Mouse (Mus musculus) hindbrain, embryonic 14.5 days (tissue): ENCODE measurements around the gene Majin. TPM values are rescaled to one million over a fixed set of nuclear protein-coding genes. Genes with fewer than 3 reads are reported as not detected.

Source experiments
- ATAC-seq: fragments of 200-750 bp; cut with Nextera tagmentation; 2 replicates; pipeline ENCODE4 v1.8.0; 2017; ENCODE audit warnings: moderate number of reproducible peaks, mild to moderate bottlenecking, moderate TSS enrichment, moderate library complexity; ENCODE audit not compliant: low FRiP score
- DNase-seq: peaks from one replicate; pipeline ENCODE4 v3.0.0-alpha.2; 2015; ENCODE audit warnings: low spot score
- H3K27ac ChIP-seq: fragments of 300-500 bp; sonication (generic); 2 replicates; pipeline ENCODE4 v1.5.1; 2014; ENCODE audit warnings: mild to moderate bottlenecking, moderate library complexity
- H3K27me3 ChIP-seq: fragments of 300-500 bp; sonication (generic); 2 replicates; pipeline ENCODE4 v1.6.1; 2014; ENCODE audit warnings: mild to moderate bottlenecking, low read length, mixed read lengths; ENCODE audit not compliant: control insufficient read depth, insufficient read depth
- H3K36me3 ChIP-seq: fragments of 300-500 bp; sonication (generic); replicated peaks from 2 replicates; pipeline ENCODE4 v1.6.1; 2014; ENCODE audit not compliant: control insufficient read depth, insufficient read depth
- H3K4me1 ChIP-seq: fragments of 300-500 bp; sonication (generic); replicated peaks from 2 replicates; pipeline ENCODE4 v1.6.1; 2014; ENCODE audit warnings: antibody characterized with exemption, low read length, mixed read lengths; ENCODE audit not compliant: control insufficient read depth, insufficient read depth
- H3K4me2 ChIP-seq: fragments of 300-500 bp; sonication (generic); replicated peaks from 2 replicates; pipeline ENCODE4 v1.6.1; 2014; ENCODE audit warnings: mild to moderate bottlenecking, moderate library complexity
- H3K4me3 ChIP-seq: fragments of 300-500 bp; sonication (generic); replicated peaks from 2 replicates; pipeline ENCODE4 v1.5.1; 2014; ENCODE audit warnings: mild to moderate bottlenecking, low read length
- H3K9ac ChIP-seq: fragments of 300-500 bp; sonication (generic); 2 replicates; pipeline ENCODE4 v1.6.1; 2014
- H3K9me3 ChIP-seq: fragments of 300-500 bp; sonication (generic); 2 replicates; pipeline ENCODE4 v1.6.1; 2016; ENCODE audit warnings: low read length; ENCODE audit not compliant: control insufficient read depth
- WGBS: fragments of 180-500 bp; shearing (Covaris S2); extraction: QIAGEN DNeasy Blood & Tissue Kit; methylation state at CpG from one replicate; pipeline ENCODE4 v1.1.7; 2014; 5-methylcytosine and 5-hydroxymethylcytosine counted together
- polyA plus RNA-seq: library from polyadenylated mRNA; unstranded; fragments of >200 nt; fragmentation: Nextera tagmentation; extraction: Ambion mirVana; gene quantifications from 2 replicates; pipeline ENCODE4 v1.2.1, GENCODE M21; 2014

Majin gene
- polyA plus RNA-seq, 1 experiment from 2014 or later, result not detected

DNA sequence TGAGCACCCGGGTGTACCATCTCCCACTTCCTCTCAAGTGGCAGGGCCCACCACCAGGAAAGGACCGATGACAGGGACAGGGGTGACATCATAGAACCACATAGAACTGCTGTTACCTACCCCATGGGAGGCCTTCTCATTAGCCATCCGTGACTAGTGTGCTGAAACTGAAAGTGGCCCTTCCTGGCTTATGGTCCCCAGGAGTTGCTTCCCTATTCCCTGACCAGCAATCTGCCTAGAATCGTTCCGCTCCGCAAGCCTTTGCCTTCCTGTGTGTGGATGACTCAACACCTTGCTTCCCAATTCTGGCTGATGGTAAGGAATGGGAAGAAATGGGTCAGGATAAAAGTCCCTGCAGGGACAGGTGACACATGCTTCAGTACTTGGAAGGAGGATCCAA, 27.0 kb upstream of the Majin start:
- DNase-seq, result no peak
- H3K4me3 ChIP-seq, result no peak overlapping the region
- no peak overlapping the region for H3K27ac ChIP-seq
- no peaks in the 10 kb centered on the region for H3K27me3 ChIP-seq
- ATAC-seq, result no peak
- WGBS, result 80% methylated on average over 6 of the region's 6 CpGs
- no peak overlapping the region for H3K4me2 ChIP-seq
- no peak overlapping the region for H3K9ac ChIP-seq
- H3K9me3 ChIP-seq, result no peaks in the 10 kb centered on the region
- H3K36me3 ChIP-seq, result no peaks in the 10 kb centered on the region
- no peaks in the 10 kb centered on the region for H3K4me1 ChIP-seq

- Histone ChIP-seq H3K27me3 (no peaks in the 10 kb centered on the region), H3K4me1 (no peaks in the 10 kb centered on the region), H3K4me2 (no peak overlapping the region), H3K36me3 (no peaks in the 10 kb centered on the region), H3K27ac (no peak overlapping the region), H3K9ac (no peak overlapping the region), H3K9me3 (no peaks in the 10 kb centered on the region), H3K4me3 (no peak overlapping the region)
- 72% methylated on average over 10 of the region's 10 CpGs for WGBS
- ATAC-seq, result no peak
- no peak for DNase-seq
Observed at GRCm38 (mm10) chr19:6163872-6164547, 20.2 kb upstream of the Majin start.

GRCm38 (mm10) chr19:6166750-6167149, 17.4 kb upstream of the Majin start:
- Histone ChIP-seq H3K27ac (no peak overlapping the region), H3K27me3 (no peaks in the 10 kb centered on the region), H3K9ac (no peak overlapping the region), H3K9me3 (no peaks in the 10 kb centered on the region), H3K4me1 (no peaks in the 10 kb centered on the region), H3K4me2 (no peak overlapping the region), H3K36me3 (no peaks in the 10 kb centered on the region), H3K4me3 (no peak overlapping the region)
- 75% methylated on average over 4 of the region's 4 CpGs for WGBS
- ATAC-seq (no peak), DNase-seq (no peak)

GRCm38 (mm10) chr19:6171215-6171614, 13.0 kb upstream of the Majin start:
- Histone ChIP-seq H3K36me3 (no peaks in the 10 kb centered on the region), H3K9ac (no peak overlapping the region), H3K27ac (no peak overlapping the region), H3K4me1 (no peaks in the 10 kb centered on the region), H3K27me3 (no peaks in the 10 kb centered on the region), H3K4me2 (no peak overlapping the region), H3K9me3 (no peaks in the 10 kb centered on the region), H3K4me3 (no peak overlapping the region)
- DNase-seq (no peak), ATAC-seq (no peak)
- WGBS, result 88% methylated on average over 8 of the region's 8 CpGs

DNA sequence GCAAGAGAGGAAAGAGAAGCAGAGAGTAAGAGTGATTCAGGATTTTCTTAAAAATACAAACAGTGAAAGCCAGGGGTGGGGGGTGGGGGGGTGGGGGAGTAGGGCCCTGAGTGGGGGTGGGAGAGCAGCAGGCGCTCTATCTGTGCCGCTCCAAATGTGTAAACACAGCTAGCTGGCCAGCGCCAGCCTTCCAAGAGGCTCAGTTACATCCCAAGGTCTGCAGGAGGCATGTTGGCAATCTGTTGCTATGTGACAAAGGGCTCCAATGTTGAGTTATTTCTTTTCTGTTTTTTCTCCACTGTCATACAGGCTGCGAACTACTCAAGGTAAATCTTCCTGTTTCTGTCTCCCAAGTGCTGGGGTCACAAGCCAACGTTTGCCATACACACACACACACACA, 9.4 kb upstream of the Majin start:
- Histone ChIP-seq H3K36me3 (no peaks in the 10 kb centered on the region), H3K9me3 (no peaks in the 10 kb centered on the region), H3K9ac (no peak overlapping the region), H3K27me3 (no peaks in the 10 kb centered on the region), H3K27ac (no peak overlapping the region), H3K4me3 (no peak overlapping the region), H3K4me1 (no peaks in the 10 kb centered on the region), H3K4me2 (no peak overlapping the region)
- DNase-seq (no peak), ATAC-seq (no peak)
- 57% methylated on average over 5 of the region's 5 CpGs for WGBS

- Histone ChIP-seq H3K4me2 (no peak overlapping the region), H3K4me1 (no peaks in the 10 kb centered on the region), H3K9ac (no peak overlapping the region), H3K27me3 (no peaks in the 10 kb centered on the region), H3K4me3 (no peak overlapping the region), H3K27ac (no peak overlapping the region), H3K36me3 (no peaks in the 10 kb centered on the region), H3K9me3 (no peaks in the 10 kb centered on the region)
- DNase-seq (no peak), ATAC-seq (no peak)
- 92% methylated on average over 6 of the region's 6 CpGs for WGBS
Observed at GRCm38 (mm10) chr19:6178775-6179174, 5.4 kb upstream of the Majin start.

DNA sequence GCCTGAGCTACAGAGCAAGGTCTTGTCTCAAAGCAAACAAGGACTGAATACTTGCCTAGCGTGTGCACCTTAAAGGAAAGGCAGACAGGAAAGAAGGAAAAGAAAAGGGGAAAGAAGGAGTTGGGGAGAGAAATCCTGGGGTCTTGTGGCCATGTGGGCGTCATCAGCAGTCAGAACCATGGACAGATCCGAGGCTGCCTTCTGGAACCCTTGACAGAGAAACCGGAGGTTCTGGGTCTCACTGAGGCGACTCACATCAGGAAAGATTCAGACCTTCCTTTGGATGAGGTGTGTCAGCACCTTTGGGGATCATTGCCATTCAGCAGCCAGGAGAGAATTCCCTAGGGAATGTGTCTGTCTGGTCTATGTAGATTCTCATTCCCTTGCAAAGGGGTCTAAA, 2.6 kb upstream of the Majin start:
- DNase-seq (peak; percentile 25), ATAC-seq (no peak)
- Histone ChIP-seq H3K27me3 (no peaks in the 10 kb centered on the region), H3K4me2 (no peak overlapping the region), H3K9me3 (no peaks in the 10 kb centered on the region), H3K9ac (no peak overlapping the region), H3K4me3 (no peak overlapping the region), H3K4me1 (no peaks in the 10 kb centered on the region), H3K27ac (no peak overlapping the region), H3K36me3 (no peaks in the 10 kb centered on the region)
- WGBS, result 33% methylated on average over 5 of the region's 5 CpGs

- ATAC-seq (no peak), DNase-seq (no peak)
- Histone ChIP-seq H3K4me2 (no peak overlapping the region), H3K27ac (no peak overlapping the region), H3K27me3 (no peaks in the 10 kb centered on the region), H3K36me3 (no peaks in the 10 kb centered on the region), H3K9me3 (no peaks in the 10 kb centered on the region), H3K4me3 (no peak overlapping the region), H3K9ac (no peak overlapping the region), H3K4me1 (no peaks in the 10 kb centered on the region)
- WGBS, result 27% methylated on average over 3 of the region's 3 CpGs
Observed at GRCm38 (mm10) chr19:6182534-6182933, 1.7 kb upstream of the Majin start.

GRCm38 (mm10) chr19:6204265-6204664, 20.1 kb downstream of the Majin start:
- DNase-seq (no peak), ATAC-seq (no peak)
- no peaks in the 10 kb centered on the region for H3K27me3 ChIP-seq
- 71% methylated on average over 2 of the region's 2 CpGs for WGBS
- no peaks in the 10 kb centered on the region for H3K36me3 ChIP-seq
- no peaks in the 10 kb centered on the region for H3K4me1 ChIP-seq
- no peak overlapping the region for H3K4me2 ChIP-seq
- H3K4me3 ChIP-seq, result no peak overlapping the region
- no peaks in the 10 kb centered on the region for H3K9me3 ChIP-seq
- no peak overlapping the region for H3K9ac ChIP-seq
- no peak overlapping the region for H3K27ac ChIP-seq

DNA sequence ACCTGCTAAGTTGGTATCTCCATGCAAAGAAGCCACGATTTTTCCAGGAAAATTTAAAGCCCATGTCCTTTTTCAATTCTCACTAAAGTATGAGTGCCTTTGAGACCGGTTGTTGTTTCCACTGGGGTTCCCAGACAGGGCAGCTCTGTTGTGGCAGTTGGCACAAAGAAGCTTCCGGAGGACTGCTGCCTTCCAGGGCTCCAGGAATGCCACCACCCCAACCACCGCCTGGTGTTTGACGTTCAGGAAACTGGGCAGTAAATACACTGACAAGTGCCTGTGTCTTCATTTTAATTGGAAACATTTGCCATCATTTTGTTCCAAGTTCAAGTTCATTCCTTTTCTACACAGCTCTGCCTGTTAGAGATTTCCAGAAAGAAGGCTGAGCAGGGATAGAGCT, 22.5 kb downstream of the Majin start:
- 71% methylated on average over 5 of the region's 5 CpGs for WGBS
- H3K36me3 ChIP-seq, result no peaks in the 10 kb centered on the region

More for the DNA sequence above, 22.5 kb downstream of the Majin start:
- Histone ChIP-seq H3K27me3 (no peaks in the 10 kb centered on the region), H3K4me3 (no peak overlapping the region), H3K9ac (no peak overlapping the region), H3K27ac (no peak overlapping the region), H3K4me1 (no peaks in the 10 kb centered on the region), H3K9me3 (no peaks in the 10 kb centered on the region), H3K4me2 (no peak overlapping the region)
- ATAC-seq, result no peak
- DNase-seq, result no peak
